Mouse (Mus musculus) liver, adult 2 months (tissue): ENCODE data around the gene 1700007K13Rik. TPM values are rescaled to one million over a fixed set of nuclear protein-coding genes. Genes with fewer than 3 reads are reported as not detected.

Experiments used
- DNase-seq: peaks from one replicate; pipeline ENCODE4 v3.0.0-alpha.2; 2011; ENCODE audit warnings: low read depth, low spot score; ENCODE audit errors: extremely low read depth
- H3K27ac ChIP-seq: fragments of 200-500 bp; replicated peaks from 2 replicates; pipeline ENCODE4 v1.5.1; 2012; ENCODE audit warnings: low read depth, mild to moderate bottlenecking, control low read depth, inconsistent platforms, low read length; ENCODE audit not compliant: insufficient read depth
- H3K27me3 ChIP-seq: fragments of 200-500 bp; 2 replicates; pipeline ENCODE4 v1.6.1; 2012; ENCODE audit warnings: mild to moderate bottlenecking, moderate library complexity, low read length, inconsistent platforms; ENCODE audit not compliant: control insufficient read depth, insufficient read depth
- H3K36me3 ChIP-seq: fragments of 200-500 bp; 2 replicates; pipeline ENCODE4 v1.6.1; 2012; ENCODE audit warnings: low read length, inconsistent platforms; ENCODE audit not compliant: control insufficient read depth, insufficient read depth
- H3K4me1 ChIP-seq: fragments of 200-500 bp; 2 replicates; pipeline ENCODE4 v1.6.1; 2011; ENCODE audit warnings: low read length; ENCODE audit not compliant: control insufficient read depth, insufficient read depth
- H3K4me3 ChIP-seq: fragments of 200-500 bp; 2 replicates; pipeline ENCODE4 v1.5.1; 2011; ENCODE audit warnings: low read depth, mild to moderate bottlenecking, control low read depth, low read length, moderate library complexity; ENCODE audit not compliant: insufficient read depth
- H3K79me2 ChIP-seq: fragments of 200-500 bp; 2 replicates; pipeline ENCODE4 v1.6.1; 2012; ENCODE audit warnings: inconsistent platforms, mild to moderate bottlenecking, low read length, moderate library complexity; ENCODE audit not compliant: control insufficient read depth, insufficient read depth
- H3K9ac ChIP-seq: fragments of 200-500 bp; 2 replicates; pipeline ENCODE4 v1.6.1; 2012; ENCODE audit warnings: low read depth, mild to moderate bottlenecking, control low read depth, inconsistent platforms, low read length
- CTCF ChIP-seq: fragments of 200-500 bp; IDR thresholded peaks from 2 replicates; pipeline ENCODE4 v1.5.1; 2011; ENCODE audit warnings: low read depth, low read length, control low read depth
- POLR2A ChIP-seq: fragments of 200-500 bp; IDR thresholded peaks from 2 replicates; pipeline ENCODE4 v1.6.1; 2011; ENCODE audit warnings: low read length, control low read depth; ENCODE audit not compliant: insufficient read depth; ENCODE audit errors: extremely low read depth
- WGBS: fragments of 180-500 bp; shearing (Covaris S2); methylation state at CpG from one replicate; pipeline ENCODE4 v1.1.7; 2018; 5-methylcytosine and 5-hydroxymethylcytosine counted together
- polyA plus RNA-seq: library from polyadenylated mRNA; depleted of rRNA; stranded (reverse); fragments of >200 nt; gene quantifications from 2 replicates; pipeline ENCODE4 v1.2.3, GENCODE M21; 2012
- total RNA-seq: library from RNA; depleted of rRNA; stranded (reverse); fragments of >200 nt; gene quantifications from 2 replicates; pipeline ENCODE4 v1.2.3, GENCODE M21; 2014

The 1700007K13Rik gene
- total and polyA plus RNA-seq, 2 experiments: 0.28 TPM; not detected in 1

GRCm38 (mm10) chr2:28506291-28506690, 40.2 kb upstream of the 1700007K13Rik start:
- Histone ChIP-seq H3K4me1 (no peaks in the 10 kb centered on the region), H3K9ac (no peak overlapping the region), H3K36me3 (no peaks in the 10 kb centered on the region), H3K27ac (no peak overlapping the region), H3K27me3 (0 out of 2 replicates have a peak, but pooled peaks cover 2% of the 10 kb centered on the region), H3K79me2 (no peaks in the 10 kb centered on the region), H3K4me3 (no peak overlapping the region)
- WGBS: 83% methylated on average over 6 of the region's 6 CpGs
- TF ChIP-seq POLR2A (no peak), CTCF (no peak)
- no peak for DNase-seq

GRCm38 (mm10) chr2:28505795-28506194, 39.7 kb upstream of the 1700007K13Rik start, which contains the start of gene Gm10134:
Gene Gm10134 (plus strand): TSS chr2:28506095.
- no peak within 1 kb of the TSS for H3K9ac ChIP-seq
- no peak within 1 kb of the TSS for H3K4me3 ChIP-seq
- 0 out of 2 replicates have a peak, but pooled peaks cover 2% of the 10 kb centered on the region for H3K27me3 ChIP-seq
- H3K36me3 ChIP-seq: no peaks in the 10 kb centered on the region
- no peaks in the 10 kb centered on the region for H3K4me1 ChIP-seq
- no peak within 1 kb of the TSS for H3K27ac ChIP-seq
- 64% methylated on average over 3 of the region's 3 CpGs for WGBS
- TF ChIP-seq POLR2A (no peak), CTCF (no peak)
- DNase-seq: no peak
- H3K79me2 ChIP-seq: no peaks in the 10 kb centered on the region

- no peak for DNase-seq
- WGBS: 85% methylated on average over 13 of the region's 13 CpGs
- Histone ChIP-seq H3K27me3 (0 out of 2 replicates have a peak, but pooled peaks cover 2% of the 10 kb centered on the region), H3K27ac (no peak overlapping the region), H3K36me3 (no peaks in the 10 kb centered on the region), H3K4me1 (no peaks in the 10 kb centered on the region), H3K4me3 (no peak overlapping the region), H3K79me2 (no peaks in the 10 kb centered on the region), H3K9ac (no peak overlapping the region)
- TF ChIP-seq CTCF: no peak
Observed at GRCm38 (mm10) chr2:28504676-28505075, 38.5 kb upstream of the 1700007K13Rik start.

GRCm38 (mm10) chr2:28502987-28503386, 36.9 kb upstream of the 1700007K13Rik start:
- no peak overlapping the region for H3K27ac ChIP-seq
- no peaks in the 10 kb centered on the region for H3K36me3 ChIP-seq
- H3K4me1 ChIP-seq: no peaks in the 10 kb centered on the region
- no peak overlapping the region for H3K4me3 ChIP-seq
- DNase-seq: no peak
- H3K9ac ChIP-seq: no peak overlapping the region
- H3K79me2 ChIP-seq: no peaks in the 10 kb centered on the region
- 71% methylated on average over 10 of the region's 10 CpGs for WGBS
- TF ChIP-seq CTCF (no peak), POLR2A (no peak)
- 0 out of 2 replicates have a peak, but pooled peaks cover 2% of the 10 kb centered on the region for H3K27me3 ChIP-seq

GRCm38 (mm10) chr2:28498431-28498830, 32.3 kb upstream of the 1700007K13Rik start:
- no peaks in the 10 kb centered on the region for H3K27me3 ChIP-seq
- no peaks in the 10 kb centered on the region for H3K36me3 ChIP-seq
- no peak overlapping the region for H3K4me3 ChIP-seq
- no peak for TF ChIP-seq CTCF
- no peak for TF ChIP-seq POLR2A
- WGBS: 84% methylated on average over 4 of the region's 4 CpGs
- no peaks in the 10 kb centered on the region for H3K4me1 ChIP-seq
- H3K27ac ChIP-seq: no peak overlapping the region
- no peak for DNase-seq
- H3K79me2 ChIP-seq: no peaks in the 10 kb centered on the region
- H3K9ac ChIP-seq: no peak overlapping the region

GRCm38 (mm10) chr2:28497561-28497960, 31.4 kb upstream of the 1700007K13Rik start:
- WGBS: 82% methylated on average over 5 of the region's 5 CpGs

More at GRCm38 (mm10) chr2:28497561-28497960, 31.4 kb upstream of the 1700007K13Rik start:
- Histone ChIP-seq H3K9ac (no peak overlapping the region), H3K36me3 (no peaks in the 10 kb centered on the region), H3K4me3 (no peak overlapping the region), H3K4me1 (no peaks in the 10 kb centered on the region), H3K27ac (no peak overlapping the region), H3K27me3 (no peaks in the 10 kb centered on the region), H3K79me2 (no peaks in the 10 kb centered on the region)
- no peak for TF ChIP-seq POLR2A
- TF ChIP-seq CTCF: no peak
- DNase-seq: no peak
